Mouse (Mus musculus) hindbrain, embryonic 14.5 days (tissue): Measurements from ENCODE around the gene Ptprs. TPM values are rescaled to one million over a fixed set of nuclear protein-coding genes. Genes with fewer than 3 reads are reported as not detected.

Experiments
- ATAC-seq: fragments of 200-750 bp; cut with Nextera tagmentation; 2 replicates; pipeline ENCODE4 v1.8.0; 2017; ENCODE audit warnings: moderate number of reproducible peaks, mild to moderate bottlenecking, moderate TSS enrichment, moderate library complexity; ENCODE audit not compliant: low FRiP score
- DNase-seq: peaks from one replicate; pipeline ENCODE4 v3.0.0-alpha.2; 2015; ENCODE audit warnings: low spot score
- H3K27ac ChIP-seq: fragments of 300-500 bp; sonication (generic); 2 replicates; pipeline ENCODE4 v1.5.1; 2014; ENCODE audit warnings: mild to moderate bottlenecking, moderate library complexity
- H3K27me3 ChIP-seq: fragments of 300-500 bp; sonication (generic); 2 replicates; pipeline ENCODE4 v1.6.1; 2014; ENCODE audit warnings: mild to moderate bottlenecking, low read length, mixed read lengths; ENCODE audit not compliant: control insufficient read depth, insufficient read depth
- H3K36me3 ChIP-seq: fragments of 300-500 bp; sonication (generic); replicated peaks from 2 replicates; pipeline ENCODE4 v1.6.1; 2014; ENCODE audit not compliant: control insufficient read depth, insufficient read depth
- H3K4me1 ChIP-seq: fragments of 300-500 bp; sonication (generic); replicated peaks from 2 replicates; pipeline ENCODE4 v1.6.1; 2014; ENCODE audit warnings: antibody characterized with exemption, low read length, mixed read lengths; ENCODE audit not compliant: control insufficient read depth, insufficient read depth
- H3K4me2 ChIP-seq: fragments of 300-500 bp; sonication (generic); replicated peaks from 2 replicates; pipeline ENCODE4 v1.6.1; 2014; ENCODE audit warnings: mild to moderate bottlenecking, moderate library complexity
- H3K4me3 ChIP-seq: fragments of 300-500 bp; sonication (generic); replicated peaks from 2 replicates; pipeline ENCODE4 v1.5.1; 2014; ENCODE audit warnings: mild to moderate bottlenecking, low read length
- H3K9ac ChIP-seq: fragments of 300-500 bp; sonication (generic); 2 replicates; pipeline ENCODE4 v1.6.1; 2014
- H3K9me3 ChIP-seq: fragments of 300-500 bp; sonication (generic); 2 replicates; pipeline ENCODE4 v1.6.1; 2016; ENCODE audit warnings: low read length; ENCODE audit not compliant: control insufficient read depth
- WGBS: fragments of 180-500 bp; shearing (Covaris S2); extraction: QIAGEN DNeasy Blood & Tissue Kit; methylation state at CpG from one replicate; pipeline ENCODE4 v1.1.7; 2014; 5-methylcytosine and 5-hydroxymethylcytosine counted together
- polyA plus RNA-seq: library from polyadenylated mRNA; unstranded; fragments of >200 nt; fragmentation: Nextera tagmentation; extraction: Ambion mirVana; gene quantifications from 2 replicates; pipeline ENCODE4 v1.2.1, GENCODE M21; 2014

Ptprs gene
- polyA plus RNA-seq, 1 experiment from 2014 or later: 276 TPM

DNA sequence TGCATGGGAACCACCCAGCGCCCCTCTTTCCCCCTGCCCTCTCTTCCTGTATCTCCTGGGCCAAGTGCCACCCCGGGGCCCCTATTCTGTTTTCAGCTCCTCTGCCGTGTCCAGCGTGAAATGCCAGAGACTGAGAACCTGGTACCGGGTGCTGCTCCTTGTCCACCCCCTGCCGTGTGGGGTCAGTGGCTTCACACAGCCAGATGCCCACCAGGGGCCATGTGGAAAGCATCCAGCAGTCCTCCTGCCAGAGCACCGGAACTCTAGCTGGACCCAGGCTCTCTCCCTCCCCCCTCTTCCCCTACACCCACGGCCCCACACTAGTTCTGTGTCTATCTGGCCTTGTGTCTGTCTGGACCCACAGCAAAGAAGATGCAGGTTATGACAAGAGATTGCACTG, 68.9 kb downstream of the Ptprs start:
- 47% methylated on average over 8 of the region's 8 CpGs for WGBS
- no peak for DNase-seq
- no peaks in the 10 kb centered on the region for H3K27me3 ChIP-seq
- no peak overlapping the region for H3K9ac ChIP-seq
- H3K9me3 ChIP-seq: no peaks in the 10 kb centered on the region
- H3K36me3 ChIP-seq: peaks cover 48% of the 10 kb centered on the region
- no peak overlapping the region for H3K4me2 ChIP-seq
- H3K4me1 ChIP-seq: peaks cover 31% of the 10 kb centered on the region
- ATAC-seq: no peak
- H3K4me3 ChIP-seq: no peak overlapping the region
- peak overlapping the region; percentile 71 for H3K27ac ChIP-seq

GRCm38 (mm10) chr17:56406878-56407277, 69.4 kb downstream of the Ptprs start:
- no peak for ATAC-seq
- Histone ChIP-seq H3K9ac (no peak overlapping the region), H3K4me1 (peaks cover 31% of the 10 kb centered on the region), H3K4me2 (no peak overlapping the region), H3K4me3 (no peak overlapping the region), H3K27me3 (no peaks in the 10 kb centered on the region), H3K36me3 (peaks cover 48% of the 10 kb centered on the region), H3K27ac (peak overlapping the region; percentile 71), H3K9me3 (no peaks in the 10 kb centered on the region)
- WGBS: 44% methylated on average over 4 of the region's 4 CpGs
- DNase-seq: no peak

GRCm38 (mm10) chr17:56405856-56406840, 70.1 kb downstream of the Ptprs start:
- DNase-seq: no peak
- H3K9me3 ChIP-seq: no peaks in the 10 kb centered on the region
- no peak overlapping the region for H3K9ac ChIP-seq
- peaks cover 48% of the 10 kb centered on the region for H3K36me3 ChIP-seq
- H3K4me2 ChIP-seq: no peak overlapping the region
- no peak for ATAC-seq
- WGBS: 75% methylated on average over 14 of the region's 14 CpGs
- H3K4me1 ChIP-seq: peaks cover 31% of the 10 kb centered on the region
- no peaks in the 10 kb centered on the region for H3K27me3 ChIP-seq
- H3K27ac ChIP-seq: peak overlapping the region; percentile 71
- H3K4me3 ChIP-seq: no peak overlapping the region

DNA sequence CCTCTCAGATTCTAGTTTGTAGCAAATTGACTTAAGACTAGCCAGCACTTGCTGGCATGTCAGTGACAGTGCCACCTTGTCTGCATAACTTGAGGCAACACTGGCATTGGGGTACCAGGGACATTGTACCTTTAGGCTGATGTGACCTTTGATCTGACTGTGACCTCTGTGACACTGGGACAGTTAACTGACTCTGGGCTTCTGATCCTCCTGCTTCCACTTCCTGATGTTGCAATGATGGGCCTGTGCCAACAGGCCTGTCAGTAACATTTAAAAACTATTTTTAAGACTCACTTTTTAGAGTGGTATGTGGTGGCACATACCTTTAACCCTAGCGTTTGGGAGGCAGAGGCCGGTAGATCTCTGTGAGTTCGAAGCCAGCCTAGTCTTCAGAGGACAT, 70.9 kb downstream of the Ptprs start:
- Histone ChIP-seq H3K4me3 (no peak overlapping the region), H3K9ac (no peak overlapping the region), H3K4me1 (peaks cover 29% of the 10 kb centered on the region), H3K27ac (no peak overlapping the region), H3K36me3 (peaks cover 49% of the 10 kb centered on the region), H3K27me3 (no peaks in the 10 kb centered on the region), H3K9me3 (no peaks in the 10 kb centered on the region), H3K4me2 (no peak overlapping the region)
- no peak for ATAC-seq
- no peak for DNase-seq
- WGBS: 97% methylated on average over 3 of the region's 3 CpGs

GRCm38 (mm10) chr17:56401051-56401521, 75.2 kb downstream of the Ptprs start:
- 100% methylated on average over 4 of the region's 4 CpGs for WGBS
- Histone ChIP-seq H3K9me3 (no peaks in the 10 kb centered on the region), H3K9ac (no peak overlapping the region), H3K27me3 (no peaks in the 10 kb centered on the region), H3K36me3 (peaks cover 91% of the 10 kb centered on the region), H3K4me2 (no peak overlapping the region), H3K4me1 (no peaks in the 10 kb centered on the region), H3K4me3 (no peak overlapping the region), H3K27ac (no peak overlapping the region)
- ATAC-seq (no peak), DNase-seq (no peak)

- no peak for ATAC-seq
- no peak overlapping the region for H3K27ac ChIP-seq
Measured at GRCm38 (mm10) chr17:56400221-56400620, 76.1 kb downstream of the Ptprs start.

DNA sequence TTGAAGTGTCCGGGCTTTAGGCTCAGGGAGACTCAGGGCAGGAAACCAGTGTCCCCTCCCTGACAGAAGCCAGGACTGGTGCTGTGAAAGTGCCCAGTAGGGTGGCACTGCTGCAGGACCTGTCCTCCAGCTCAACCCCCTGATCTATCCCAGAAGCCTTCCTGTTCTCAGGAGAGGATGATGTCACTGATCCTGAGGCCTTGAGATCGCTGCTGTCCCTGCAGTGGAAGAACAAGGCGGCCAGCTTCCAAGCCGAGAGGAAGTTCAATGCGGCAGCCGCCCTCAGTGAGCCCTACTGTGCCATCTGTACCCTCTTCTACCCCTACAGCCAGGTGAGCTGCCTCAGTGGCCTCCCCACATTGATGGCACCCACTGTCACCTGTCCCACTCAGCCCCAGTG, 80.2 kb downstream of the Ptprs start:
- Histone ChIP-seq H3K4me2 (no peak overlapping the region), H3K9me3 (no peaks in the 10 kb centered on the region), H3K9ac (no peak overlapping the region), H3K27me3 (no peaks in the 10 kb centered on the region), H3K36me3 (peaks cover 94% of the 10 kb centered on the region), H3K4me3 (no peak overlapping the region), H3K4me1 (no peaks in the 10 kb centered on the region), H3K27ac (no peak overlapping the region)
- ATAC-seq (no peak), DNase-seq (no peak)
- WGBS: 87% methylated on average over 6 of the region's 6 CpGs

More at GRCm38 (mm10) chr17:56400221-56400620, 76.1 kb downstream of the Ptprs start:
- Histone ChIP-seq H3K4me2 (no peak overlapping the region), H3K9ac (no peak overlapping the region), H3K4me3 (no peak overlapping the region), H3K27me3 (no peaks in the 10 kb centered on the region), H3K9me3 (no peaks in the 10 kb centered on the region), H3K4me1 (no peaks in the 10 kb centered on the region), H3K36me3 (peaks cover 96% of the 10 kb centered on the region)
- 90% methylated on average over 3 of the region's 3 CpGs for WGBS
- DNase-seq: no peak

GRCm38 (mm10) chr17:56393889-56394288, 82.4 kb downstream of the Ptprs start:
- peaks cover 94% of the 10 kb centered on the region for H3K36me3 ChIP-seq
- no peak overlapping the region for H3K9ac ChIP-seq
- H3K4me3 ChIP-seq: no peak overlapping the region
- 95% methylated on average over 10 of the region's 10 CpGs for WGBS
- no peak for ATAC-seq
- H3K27ac ChIP-seq: no peak overlapping the region
- DNase-seq: no peak
- H3K27me3 ChIP-seq: no peaks in the 10 kb centered on the region
- no peaks in the 10 kb centered on the region for H3K4me1 ChIP-seq
- H3K4me2 ChIP-seq: no peak overlapping the region
- H3K9me3 ChIP-seq: no peaks in the 10 kb centered on the region

GRCm38 (mm10) chr17:56393238-56393637, 83.0 kb downstream of the Ptprs start:
- no peak for DNase-seq
- H3K27me3 ChIP-seq: no peaks in the 10 kb centered on the region
- no peak for ATAC-seq
- H3K27ac ChIP-seq: no peak overlapping the region
- H3K4me1 ChIP-seq: no peaks in the 10 kb centered on the region
- H3K4me3 ChIP-seq: no peak overlapping the region
- no peak overlapping the region for H3K9ac ChIP-seq
- H3K9me3 ChIP-seq: no peaks in the 10 kb centered on the region
- WGBS: 94% methylated on average over 6 of the region's 6 CpGs
- H3K4me2 ChIP-seq: no peak overlapping the region
- peaks cover 93% of the 10 kb centered on the region for H3K36me3 ChIP-seq
